Mouse (Mus musculus): ENCODE data around the gene 1700011L22Rik. TPM values are rescaled to one million over a fixed set of nuclear protein-coding genes. Genes with fewer than 3 reads are reported as not detected.

1700011L22Rik gene
- polyA plus RNA-seq, 1 experiment = not detected

DNA sequence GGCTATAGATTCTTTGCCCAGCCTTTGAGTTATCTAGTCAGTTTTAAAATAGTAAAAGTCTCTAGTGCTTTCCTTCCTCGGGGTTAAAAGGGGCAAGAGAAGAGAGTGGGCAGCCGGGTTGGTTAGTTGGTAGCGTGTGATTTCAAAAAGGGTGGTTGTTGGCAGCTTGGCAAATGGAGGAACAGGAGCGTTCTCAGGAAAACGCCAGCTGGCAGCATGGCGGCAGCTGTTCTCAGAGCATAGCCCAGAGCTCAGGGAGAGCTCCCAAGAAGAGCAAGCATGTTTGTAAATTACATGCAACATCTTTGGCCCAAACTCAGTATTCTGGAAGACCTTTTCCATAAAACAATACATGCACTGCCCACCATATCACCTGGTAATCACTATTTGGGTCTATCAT, 5.4 kb upstream of the 1700011L22Rik start:
- WGBS = 89% methylated on average over 6 of the region's 6 CpGs

DNA sequence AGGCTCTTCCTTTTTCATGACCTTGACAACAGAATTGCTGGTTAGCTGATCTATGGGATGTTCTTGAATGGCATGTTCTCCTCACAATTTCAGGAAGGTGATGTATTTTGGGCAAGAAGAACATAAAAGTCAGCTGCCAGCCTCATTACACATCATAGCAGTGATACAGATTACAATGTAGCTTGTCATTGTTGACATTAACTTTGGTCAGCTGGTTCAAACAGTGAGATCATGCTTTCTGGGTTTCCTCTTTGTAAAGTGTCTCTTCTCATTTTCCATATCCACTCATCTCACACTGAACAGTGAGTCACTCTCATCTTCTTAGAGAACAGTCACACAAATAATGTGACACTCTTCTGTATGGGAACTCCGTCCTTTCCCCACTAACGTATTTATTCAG, 4.9 kb downstream of the 1700011L22Rik start:
- no peak for DNase-seq (ENCODE audit: low read depth, low spot score)
- 68% methylated on average over 2 of the region's 2 CpGs for WGBS

More for the DNA sequence above, 5.4 kb upstream of the 1700011L22Rik start:
- DNase-seq (ENCODE audit: low read depth, low spot score) = no peak

DNA sequence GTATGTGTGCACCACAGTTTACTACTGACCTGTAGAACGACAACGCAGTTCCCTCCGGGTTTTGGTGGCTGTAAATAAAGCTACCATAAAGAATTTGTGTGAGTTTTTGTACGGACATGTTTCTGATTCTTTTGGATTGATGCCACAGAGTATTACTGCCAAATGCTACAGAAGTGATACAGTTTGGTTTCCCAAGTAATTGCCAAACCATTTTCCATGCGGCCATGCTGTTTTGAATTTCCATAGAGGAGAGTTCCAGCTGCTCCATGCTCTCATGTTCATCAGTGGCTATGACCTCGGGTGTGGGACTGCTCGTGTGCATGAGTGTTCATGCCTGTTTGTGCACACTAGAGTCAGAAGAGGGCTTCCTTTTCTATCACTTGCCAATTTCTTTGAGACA, 8.4 kb downstream of the 1700011L22Rik start:
- no peak for DNase-seq (ENCODE audit: low read depth, low spot score)
- WGBS = 65% methylated on average over 7 of the region's 7 CpGs

DNA sequence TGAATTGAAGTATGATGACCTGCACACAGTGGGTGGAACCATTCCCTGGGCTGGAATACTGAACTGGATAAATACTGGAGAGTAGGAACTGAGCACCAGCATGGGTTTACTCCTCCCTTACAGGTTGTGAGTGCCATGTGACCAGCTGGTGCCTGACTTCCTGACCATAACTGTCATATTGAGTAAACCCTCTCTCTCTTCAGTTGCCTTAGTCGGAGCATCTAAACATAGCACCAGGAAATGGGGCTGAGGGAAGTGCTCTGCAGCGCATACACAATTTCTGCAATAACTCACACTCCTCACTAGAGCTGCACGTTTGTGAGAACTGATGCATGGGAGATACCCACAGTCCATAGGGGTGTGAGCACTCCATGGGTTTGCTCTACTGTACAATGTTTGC, 9.1 kb downstream of the 1700011L22Rik start:
- DNase-seq (ENCODE audit: low read depth, low spot score) = no peak
- WGBS = 64% methylated on average over 3 of the region's 3 CpGs

DNA sequence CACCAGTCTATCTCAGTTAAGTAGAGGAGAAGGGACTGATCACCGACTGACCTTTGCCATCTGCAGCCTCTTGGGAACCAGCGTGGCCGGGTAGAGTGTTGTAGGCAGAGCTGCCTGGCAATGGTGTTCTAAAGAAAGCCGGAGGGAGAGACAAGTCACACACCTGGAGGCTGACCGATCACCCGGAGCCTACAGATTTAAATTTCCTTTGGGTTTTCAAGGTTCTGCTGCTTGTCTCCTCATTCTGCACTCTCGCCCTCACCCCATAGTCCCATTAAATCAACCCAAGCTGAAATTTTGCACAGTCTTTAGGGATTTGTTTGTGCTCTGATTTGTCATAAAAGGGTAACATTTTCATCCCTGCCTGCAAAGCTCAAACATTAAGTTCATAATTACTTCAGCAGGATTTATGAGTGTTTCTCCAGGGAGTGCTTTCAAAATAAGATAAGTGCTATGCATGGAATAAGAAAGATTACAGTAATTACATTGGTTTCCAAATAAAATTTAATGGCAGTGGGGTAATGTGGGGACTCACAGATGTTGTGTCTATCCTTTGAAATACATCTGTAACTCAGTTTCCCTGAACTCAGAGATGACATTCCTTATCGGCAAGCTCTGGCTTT, 19.0 kb downstream of the 1700011L22Rik start:
- DNase-seq (ENCODE audit: low read depth, low spot score) = no peak
- WGBS = 72% methylated on average over 8 of the region's 8 CpGs

DNA sequence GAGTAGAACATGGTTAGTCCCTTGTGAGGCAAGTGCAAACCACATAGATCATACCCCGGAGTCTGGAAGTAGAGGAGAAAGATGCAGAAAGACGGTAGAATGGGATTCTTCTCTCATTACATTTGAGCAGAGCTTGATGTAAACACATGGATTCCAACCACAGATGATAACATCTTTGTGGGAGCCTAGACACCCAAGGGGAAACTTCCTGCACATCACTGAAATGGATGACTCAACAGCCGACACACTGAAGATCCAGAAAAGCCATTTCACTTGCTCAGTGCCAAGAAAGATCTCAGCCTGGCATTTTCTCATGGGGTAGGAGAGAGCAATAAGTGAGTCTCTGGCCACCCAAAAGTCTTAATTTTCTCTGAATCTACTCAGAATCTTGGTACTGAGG, 20.5 kb downstream of the 1700011L22Rik start:
- WGBS = 85% methylated on average over 3 of the region's 3 CpGs
- no peak for DNase-seq (ENCODE audit: low read depth, low spot score)

DNA sequence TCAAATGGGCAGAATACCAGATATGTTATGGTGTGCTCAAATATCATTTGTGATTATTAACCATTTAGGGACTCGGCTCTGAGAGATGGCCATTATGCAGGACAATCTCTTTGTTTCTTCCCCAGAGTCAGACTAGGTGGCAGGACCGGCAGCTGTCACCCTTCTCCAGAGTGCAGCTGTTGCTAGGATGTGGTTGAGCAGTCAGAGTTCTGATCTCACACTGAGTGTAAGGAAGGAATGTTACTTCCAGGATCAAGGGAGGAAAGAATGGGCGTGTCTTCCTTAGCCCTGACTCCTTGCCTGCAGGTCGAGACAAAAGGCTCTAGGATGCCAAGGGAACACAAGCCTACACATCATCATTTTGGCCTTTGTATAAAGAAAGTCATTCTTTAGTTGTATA, 21.2 kb downstream of the 1700011L22Rik start:
- WGBS = 73% methylated on average over 4 of the region's 4 CpGs
- no peak for DNase-seq (ENCODE audit: low read depth, low spot score)

DNA sequence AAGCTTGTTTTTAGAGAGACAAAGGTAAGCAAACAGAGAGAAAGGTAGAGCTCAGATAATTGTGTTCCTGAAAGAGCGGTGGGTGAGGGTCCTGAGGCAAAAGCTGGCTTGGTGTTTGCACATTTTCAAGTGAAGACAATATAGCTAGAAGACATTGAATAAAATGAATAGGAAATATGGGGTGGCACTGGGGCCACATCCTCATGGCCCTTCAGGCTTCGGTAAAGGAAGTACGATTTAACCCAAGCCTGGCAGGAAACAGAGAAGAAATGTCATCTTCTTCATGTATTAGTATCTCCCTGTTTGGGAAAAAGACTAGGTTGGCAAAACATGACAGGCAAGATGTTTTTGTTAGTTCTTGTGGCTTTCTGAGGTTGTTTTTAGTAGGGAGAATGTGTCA, 22.3 kb downstream of the 1700011L22Rik start:
- 93% methylated on average over 3 of the region's 3 CpGs for WGBS
- no peak for DNase-seq (ENCODE audit: low read depth, low spot score)

DNA sequence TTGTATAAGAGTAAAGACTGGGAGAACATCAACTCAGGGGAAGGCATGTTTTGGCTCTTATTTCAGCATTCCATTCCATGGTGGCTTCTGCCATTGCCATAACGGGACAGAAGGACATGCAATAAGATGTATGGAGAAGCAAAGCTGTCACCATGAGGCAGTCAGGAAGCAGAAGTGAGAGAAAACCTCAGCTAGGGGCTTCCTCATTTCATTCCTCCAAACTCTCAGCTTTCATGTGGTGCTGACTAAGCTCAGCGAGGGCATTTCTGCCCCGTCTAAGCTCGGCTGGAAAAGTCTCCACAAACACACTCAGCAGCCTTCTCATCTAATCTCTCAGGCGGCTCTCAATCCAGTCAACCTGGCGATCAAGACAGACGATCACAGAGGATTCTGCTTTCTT, 22.8 kb downstream of the 1700011L22Rik start:
- 74% methylated on average over 7 of the region's 7 CpGs for WGBS
- no peak for DNase-seq (ENCODE audit: low read depth, low spot score)

DNA sequence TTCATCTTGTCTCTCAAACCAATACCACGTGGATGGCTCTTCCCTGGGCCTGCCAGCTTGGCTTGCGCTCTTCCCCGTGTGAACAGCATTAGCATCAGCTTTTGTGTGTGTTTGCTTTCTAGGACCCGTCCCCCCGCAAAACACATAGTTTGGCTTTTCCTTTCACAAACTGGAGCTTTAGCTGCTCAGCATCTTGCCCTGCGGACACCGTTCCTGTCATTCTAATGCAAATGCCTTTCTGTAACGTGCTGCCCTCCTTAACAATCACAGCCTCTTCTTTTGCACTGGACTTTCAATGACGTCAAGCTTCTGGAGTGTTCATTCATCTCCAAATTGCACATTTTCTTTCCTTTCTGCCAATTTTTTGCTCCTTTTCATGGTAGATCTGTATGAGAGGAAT, 24.0 kb downstream of the 1700011L22Rik start:
- no peak for DNase-seq (ENCODE audit: low read depth, low spot score)
- WGBS = 91% methylated on average over 9 of the region's 9 CpGs

DNA sequence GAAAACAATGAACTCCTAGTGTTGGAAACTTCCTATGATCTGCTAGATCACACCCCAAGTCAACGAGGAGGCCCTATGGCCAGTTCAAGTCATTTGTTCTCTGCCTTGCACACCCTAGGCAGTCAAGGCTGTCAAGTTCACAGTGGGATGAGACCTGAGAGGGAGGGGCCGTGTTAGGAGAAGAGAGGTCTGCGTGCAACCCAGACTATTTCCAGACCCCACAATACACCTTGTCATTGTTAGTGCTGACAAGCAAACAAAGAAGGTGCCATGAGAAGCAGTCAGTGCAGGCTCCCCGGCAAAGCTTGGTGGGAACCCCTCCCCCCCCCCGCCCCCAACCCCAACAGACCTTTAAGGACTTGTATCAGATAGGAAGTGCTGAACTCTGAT, 25.6 kb downstream of the 1700011L22Rik start:
- no peak for DNase-seq (ENCODE audit: low read depth, low spot score)
- 75% methylated on average over 5 of the region's 5 CpGs for WGBS

DNA sequence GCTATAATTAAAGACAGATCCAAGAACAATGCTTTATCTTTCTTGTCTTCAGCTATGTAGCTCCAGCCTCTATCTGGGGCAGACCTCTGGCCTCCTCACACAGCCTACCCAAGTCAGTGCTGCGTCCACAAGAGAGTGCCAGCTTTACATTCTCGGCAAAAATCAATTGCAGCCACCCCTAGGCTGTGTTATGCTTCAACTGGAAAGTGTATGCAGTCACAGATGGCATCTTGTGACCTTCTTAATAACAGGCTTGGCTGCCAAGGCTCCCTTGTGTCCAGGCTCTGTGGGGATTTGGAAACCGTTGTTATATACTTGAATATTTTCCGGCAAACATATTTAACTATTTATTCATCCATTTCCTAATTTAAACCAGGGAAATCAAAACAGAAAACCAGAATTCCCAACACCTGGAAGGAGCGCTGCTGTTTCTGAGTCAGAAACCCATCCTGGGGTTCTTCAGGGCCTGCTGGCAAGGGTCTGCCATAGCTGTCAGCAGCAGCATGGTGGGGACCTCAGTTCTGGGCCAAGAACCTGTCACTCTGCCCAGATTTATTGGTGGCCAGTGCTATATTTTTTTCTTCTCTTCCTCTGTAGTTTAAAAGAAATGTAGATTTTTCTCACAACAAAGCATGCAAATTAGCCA, 26.1 kb downstream of the 1700011L22Rik start:
- whole genome bisulfite sequencing = 69% methylated on average over 5 of the region's 5 CpGs
- no peak for DNase-seq (ENCODE audit: low read depth, low spot score)

DNA sequence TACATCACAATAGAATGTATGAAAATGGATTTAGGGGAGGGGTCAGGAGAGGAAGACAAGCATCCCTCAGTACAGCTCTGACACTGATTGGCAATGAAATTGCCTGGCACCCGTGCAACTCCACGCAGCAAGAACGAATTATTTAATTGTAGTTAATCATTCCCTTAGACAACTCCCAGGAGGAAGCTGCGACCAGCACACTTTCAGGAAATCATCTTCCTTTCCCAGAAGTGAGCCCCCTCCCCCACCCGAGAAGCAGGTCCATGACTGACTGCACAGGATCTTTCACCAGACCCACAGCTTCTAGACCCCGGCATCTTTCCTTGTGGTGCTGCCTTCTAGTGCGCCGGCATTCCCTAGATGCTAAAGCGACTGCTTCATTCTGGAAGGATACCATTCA, 36.7 kb downstream of the 1700011L22Rik start:
- DNase-seq (ENCODE audit: low read depth, low spot score) = no peak
- WGBS = 41% methylated on average over 9 of the region's 9 CpGs

DNA sequence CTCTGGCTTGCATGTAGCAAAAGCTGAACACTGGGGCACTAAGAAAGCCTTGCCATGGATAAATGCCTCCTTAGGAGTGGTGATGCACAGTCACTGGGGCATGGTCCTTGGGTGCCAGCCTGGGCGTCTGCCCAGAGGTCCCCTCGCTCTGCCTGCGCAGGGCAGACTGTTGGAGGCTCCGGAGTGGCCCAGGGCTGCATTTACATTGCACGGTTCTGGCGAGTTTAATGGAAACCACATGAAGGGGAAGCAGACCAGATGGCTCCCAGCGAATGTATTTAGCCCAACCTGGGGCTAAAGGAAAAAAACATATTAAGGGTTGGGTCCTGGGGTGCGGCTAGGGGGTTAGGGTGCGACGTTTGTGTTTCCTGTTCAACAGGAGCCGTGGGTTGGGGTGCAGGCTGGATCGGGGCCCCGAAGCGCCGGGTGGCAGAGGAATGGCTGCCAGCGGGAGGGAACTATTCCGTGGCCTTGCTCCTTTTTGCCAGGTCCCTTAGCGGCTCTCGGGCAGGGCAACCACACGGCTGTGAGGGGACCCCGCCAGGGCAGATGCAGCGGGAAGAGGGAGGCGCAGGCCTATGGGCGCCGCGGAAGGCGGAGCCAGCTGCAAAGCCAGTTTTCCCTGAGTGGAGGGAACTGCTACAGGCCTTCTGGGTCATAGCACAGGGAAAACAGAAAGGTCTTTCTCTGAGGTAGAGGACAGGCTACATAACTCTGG, 38.6 kb downstream of the 1700011L22Rik start:
- no peak for DNase-seq (ENCODE audit: low read depth, low spot score)
- 15% methylated on average over 27 of the region's 27 CpGs for WGBS

DNA sequence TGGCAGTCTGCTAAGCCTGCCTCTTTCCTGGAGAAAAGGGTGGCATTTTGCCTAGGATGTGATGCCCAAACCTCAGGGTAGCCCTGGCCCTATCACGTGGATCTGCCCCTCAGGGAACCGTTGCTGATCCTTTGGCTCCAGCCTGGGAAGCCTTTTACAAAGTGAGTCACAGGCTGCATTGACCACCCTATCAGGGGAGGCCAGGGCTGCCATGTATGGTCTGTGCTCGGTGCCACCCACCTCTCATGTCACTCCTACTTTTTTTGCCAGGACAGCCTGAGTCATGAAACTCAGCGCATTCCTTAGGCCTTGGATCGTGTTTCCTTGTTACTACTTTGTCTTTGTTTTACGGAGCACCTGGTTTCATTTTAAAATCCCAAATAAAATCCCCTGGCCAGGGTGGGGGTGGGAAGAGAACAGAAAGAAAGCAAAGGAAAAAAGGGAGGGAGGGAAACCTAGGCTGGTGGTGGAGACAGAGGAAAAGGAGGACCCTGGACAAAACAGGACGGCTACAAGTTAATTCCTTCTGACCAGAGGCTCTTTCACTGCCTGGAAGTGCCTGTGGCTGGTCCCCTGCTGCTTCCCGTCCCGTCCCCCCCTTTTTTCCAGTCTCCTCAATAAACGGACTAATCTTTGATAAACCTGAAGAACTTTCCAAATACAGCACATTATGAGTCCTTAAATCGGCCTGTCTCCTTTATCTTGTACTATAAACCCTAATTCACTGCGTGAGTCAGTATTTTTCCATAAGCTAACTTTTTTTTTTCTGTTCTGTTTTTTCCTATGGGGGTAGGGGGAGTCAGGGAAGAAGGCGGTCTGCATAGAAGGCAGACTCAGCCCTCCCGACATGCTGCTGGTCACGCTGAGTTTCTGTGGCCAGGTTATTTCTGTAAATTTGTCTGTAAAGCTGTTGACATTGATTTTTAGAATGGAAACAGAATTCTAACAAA, 39.4 kb downstream of the 1700011L22Rik start:
- WGBS = 17% methylated on average over 15 of the region's 15 CpGs
- peak; percentile 16 for DNase-seq (ENCODE audit: low read depth, low spot score)

DNA sequence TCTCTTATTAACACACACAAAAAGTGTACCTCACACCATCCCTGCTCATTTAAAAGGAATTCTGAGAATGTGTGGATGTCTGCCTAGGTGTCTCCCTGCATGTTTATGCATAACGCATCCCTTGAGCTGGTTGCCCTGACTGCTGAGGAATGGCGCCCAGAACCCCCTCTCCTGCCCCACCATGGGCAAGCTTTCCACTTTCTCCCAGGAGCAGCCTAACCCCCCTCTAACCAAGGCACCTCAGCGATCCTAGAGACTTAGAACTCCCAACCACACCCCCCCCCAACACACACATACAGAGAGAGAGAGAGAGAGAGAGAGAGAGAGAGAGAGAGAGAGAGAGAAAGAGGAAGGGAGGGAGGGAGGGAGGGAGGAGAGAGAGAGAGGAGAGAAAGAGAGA, 40.2 kb downstream of the 1700011L22Rik start:
- no peak for DNase-seq (ENCODE audit: low read depth, low spot score)
- WGBS = 71% methylated on average over 3 of the region's 3 CpGs

DNA sequence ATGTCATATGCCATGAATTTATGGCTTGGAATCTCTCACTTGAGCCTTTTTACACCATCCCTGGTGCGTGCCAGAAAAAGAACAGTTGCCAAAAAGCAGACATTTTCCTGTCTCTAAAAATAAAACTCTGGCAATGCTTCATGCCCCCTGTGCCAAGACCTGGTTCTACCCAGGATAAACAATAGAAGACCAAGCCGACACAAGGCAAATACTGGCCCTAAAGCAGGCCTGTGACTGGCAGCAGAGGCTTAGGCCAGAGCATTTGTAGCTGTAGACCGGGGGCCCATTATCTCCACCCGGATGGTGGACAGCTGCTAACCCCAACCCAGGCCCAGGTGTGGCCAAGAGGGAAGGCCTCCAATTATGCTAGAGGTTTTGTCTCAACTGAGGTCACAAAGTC, 41.5 kb downstream of the 1700011L22Rik start:
- 12% methylated on average over 4 of the region's 4 CpGs for WGBS
- no peak for DNase-seq (ENCODE audit: low read depth, low spot score)

DNA sequence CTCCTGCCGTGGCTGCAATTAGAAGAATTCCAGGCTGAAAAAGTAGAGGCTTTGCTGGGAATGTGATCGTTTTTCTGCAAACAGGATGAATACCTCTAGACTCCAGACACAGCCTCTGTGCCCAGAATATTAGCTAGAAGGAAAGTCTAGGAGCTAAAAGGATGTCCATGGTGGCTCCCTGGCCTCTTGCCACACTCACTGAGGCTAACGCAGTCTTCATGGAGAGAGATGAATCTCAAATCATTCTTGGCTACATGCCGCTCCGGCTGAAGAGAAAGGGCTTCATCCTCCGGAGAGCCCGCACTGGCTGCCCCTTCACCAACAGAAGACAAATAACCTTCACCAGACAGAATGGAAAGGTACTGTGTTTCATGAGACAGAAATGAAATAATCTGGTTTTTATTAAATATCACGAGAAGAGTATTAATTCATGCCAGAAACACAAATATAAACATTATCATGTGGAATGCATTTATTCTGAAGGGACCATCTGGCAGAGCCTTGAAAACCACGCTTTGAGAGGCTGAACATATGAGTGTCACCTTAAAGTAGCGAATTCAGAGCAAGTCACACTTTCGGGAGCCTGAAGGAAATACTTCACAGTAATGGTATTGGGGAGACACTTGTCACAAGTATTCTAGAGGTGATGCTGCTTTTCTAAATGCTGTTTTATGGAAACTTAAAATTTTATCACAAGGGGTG, 46.8 kb downstream of the 1700011L22Rik start:
- 71% methylated on average over 11 of the region's 11 CpGs for WGBS
- DNase-seq (ENCODE audit: low read depth, low spot score) = no peak

DNA sequence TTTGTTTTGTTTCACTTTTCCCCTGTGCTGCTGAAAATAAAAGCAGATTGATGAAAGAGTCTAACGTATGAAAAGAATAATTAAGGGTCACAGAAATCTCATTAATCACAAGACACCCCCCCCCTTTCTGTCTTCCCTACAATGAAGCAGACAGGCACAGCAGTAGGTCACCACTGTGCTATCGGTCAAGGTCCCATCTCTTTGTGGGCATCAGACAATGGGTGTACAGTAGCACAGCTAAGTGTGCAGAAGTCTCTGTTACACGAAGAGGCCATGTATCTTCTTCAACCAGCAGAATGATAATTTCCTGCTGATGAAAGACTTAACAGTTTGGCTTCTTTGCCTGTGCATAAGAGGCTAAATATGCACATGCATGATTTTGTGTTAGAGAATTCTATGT, 49.7 kb downstream of the 1700011L22Rik start:
- 80% methylated on average over 3 of the region's 3 CpGs for WGBS
- no peak for DNase-seq (ENCODE audit: low read depth, low spot score)
